Mouse (Mus musculus): ENCODE measurements around the gene Fam47e.

The Fam47e gene

GRCm38 (mm10) chr5:92602691-92603690 is 48.1 kb downstream of the Fam47e start, which contains the start of gene Stbd1:
Gene Stbd1, plus strand, starts transcription at chr5:92603041.
- peak; percentile 60 to 73 for DNase-seq (ENCODE audit: low spot score in 2 of 2)

- DNase-seq (ENCODE audit: low spot score in 2 of 2), result no peak
Observed at GRCm38 (mm10) chr5:92604452-92605247, 49.8 kb downstream of the Fam47e start.

- DNase-seq (ENCODE audit: low spot score in 2 of 2), result no peak
Observed at GRCm38 (mm10) chr5:92607492-92608229, 52.8 kb downstream of the Fam47e start.

- DNase-seq (ENCODE audit: low spot score in 2 of 2), result no peak
Observed at GRCm38 (mm10) chr5:92612756-92613155, 57.9 kb downstream of the Fam47e start.

GRCm38 (mm10) chr5:92621883-92622282 is 67.0 kb downstream of the Fam47e start:
- no peak for DNase-seq (ENCODE audit: low spot score in 2 of 2)

GRCm38 (mm10) chr5:92627896-92628295 is 73.0 kb downstream of the Fam47e start:
- DNase-seq (ENCODE audit: low spot score in 2 of 2), result no peak

GRCm38 (mm10) chr5:92633526-92633925 is 78.7 kb downstream of the Fam47e start:
- DNase-seq (ENCODE audit: low spot score in 2 of 2), result no peak

GRCm38 (mm10) chr5:92634916-92635315 is 80.0 kb downstream of the Fam47e start:
- DNase-seq (ENCODE audit: low spot score in 2 of 2), result no peak

GRCm38 (mm10) chr5:92635891-92636290 is 81.0 kb downstream of the Fam47e start:
- DNase-seq (ENCODE audit: low spot score in 2 of 2), result no peak

GRCm38 (mm10) chr5:92640861-92641260 is 86.0 kb downstream of the Fam47e start:
- no peak for DNase-seq (ENCODE audit: low spot score in 2 of 2)

All from urinary bladder, postnatal 4 days (tissue).